Mouse (Mus musculus) gastrocnemius, postnatal 36 days (tissue): ENCODE results near the gene Tmem266. TPM values are rescaled to one million over a fixed set of nuclear protein-coding genes. Genes with fewer than 3 reads are reported as not detected.
A peak's percentile ranks its signal among the peaks of the same experiment; 100 is the strongest.

Experiments
- DNase-seq, 2 experiments: peaks; one replicate each; pipeline ENCODE4 v3.0.0; 2022
- intact Hi-C: fragments of 180-260 bp; cut with DNase I; formaldehyde crosslinking; loops from one replicate; pipeline ENCODE4 v1.15.1; 2025
- long read RNA-seq, 2 experiments: library from polyadenylated mRNA; stranded (forward); transcript quantifications; one replicate each; pipeline ENCODE4 v2.0.0; 2021
- total RNA-seq, 2 experiments: library from RNA; stranded (reverse); gene quantifications; 2 replicates each; pipeline ENCODE4 v1.2.3; 2021

Gene Tmem266
- total RNA-seq: 1 to 10 TPM; 1.2 to 1.7 TPM
- long read RNA-seq, experiment 1: 0 reads
- long read RNA-seq, experiment 2: 0 reads

DNA sequence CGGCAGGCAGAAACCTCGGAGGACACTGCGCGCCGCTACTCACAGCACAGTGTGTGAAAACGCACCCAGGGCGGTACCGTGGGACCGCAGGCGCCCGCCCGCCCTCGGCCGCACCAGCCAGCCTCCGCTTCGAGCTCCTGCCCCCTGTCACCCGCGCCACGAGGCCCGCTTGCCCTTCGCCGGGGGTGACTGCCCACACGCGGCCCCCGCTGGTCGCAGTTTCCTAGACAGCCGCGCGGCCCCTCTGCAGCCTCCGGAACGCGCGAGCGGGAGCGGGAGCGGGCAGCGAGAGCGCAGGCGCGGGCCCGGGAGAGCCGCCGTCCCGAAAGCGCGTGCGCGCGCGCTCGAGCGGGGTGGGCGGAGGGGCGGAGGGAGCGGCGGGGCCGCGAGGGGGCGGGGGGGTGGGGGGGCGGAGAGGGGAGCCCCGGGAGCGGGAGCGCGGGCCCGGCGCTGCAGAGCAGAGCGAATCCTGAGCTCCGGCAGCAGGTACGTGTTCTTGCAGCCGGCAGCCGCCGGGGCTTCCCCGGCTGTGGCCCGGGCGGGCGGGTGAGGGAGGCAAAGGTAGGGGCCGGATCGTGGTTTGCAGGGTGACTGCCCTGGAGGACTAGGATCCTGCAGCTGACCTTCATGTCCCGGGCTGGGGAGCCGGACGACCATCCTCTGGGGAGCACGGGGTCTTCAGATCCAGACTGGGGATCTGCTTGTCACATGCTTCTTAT, at the start of gene Tmem266, which contains the start of gene Nrg4:
Tmem266 (plus strand) TSS at position 399 of the 719 bp plus-strand sequence.
Nrg4 (minus strand) TSS at position 330 of the 719 bp plus-strand sequence.
- intact Hi-C loops: loop anchor here (5.0 kb wide), 1 partner anchor 66 kb away; no protein-coding TSS in a partner anchor
- DNase-seq: peak; percentile 43 to 53

DNA sequence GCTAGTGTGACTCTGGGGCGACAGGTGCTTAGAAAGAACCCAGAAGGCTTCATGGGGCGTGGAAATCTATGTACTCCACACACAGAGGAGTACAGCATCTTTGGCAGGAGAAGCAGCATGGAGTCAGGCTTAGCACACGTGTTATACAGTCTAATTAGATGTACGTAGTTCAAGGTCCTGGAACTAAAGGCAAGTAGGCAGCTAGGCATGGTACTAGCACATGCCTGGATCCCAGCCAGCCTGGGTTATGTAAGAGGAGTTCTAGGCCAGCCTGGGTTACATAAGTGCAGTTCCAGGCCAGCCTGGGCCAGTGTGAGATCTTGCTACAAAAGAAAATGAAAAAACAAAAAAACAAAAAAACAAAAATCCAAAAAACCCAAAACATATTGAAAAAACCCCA, 49.2 kb upstream of the Tmem266 start:
- DNase-seq: peak in 1 of 2 experiments; percentile 6
- intact Hi-C loops: no loop called here

DNA sequence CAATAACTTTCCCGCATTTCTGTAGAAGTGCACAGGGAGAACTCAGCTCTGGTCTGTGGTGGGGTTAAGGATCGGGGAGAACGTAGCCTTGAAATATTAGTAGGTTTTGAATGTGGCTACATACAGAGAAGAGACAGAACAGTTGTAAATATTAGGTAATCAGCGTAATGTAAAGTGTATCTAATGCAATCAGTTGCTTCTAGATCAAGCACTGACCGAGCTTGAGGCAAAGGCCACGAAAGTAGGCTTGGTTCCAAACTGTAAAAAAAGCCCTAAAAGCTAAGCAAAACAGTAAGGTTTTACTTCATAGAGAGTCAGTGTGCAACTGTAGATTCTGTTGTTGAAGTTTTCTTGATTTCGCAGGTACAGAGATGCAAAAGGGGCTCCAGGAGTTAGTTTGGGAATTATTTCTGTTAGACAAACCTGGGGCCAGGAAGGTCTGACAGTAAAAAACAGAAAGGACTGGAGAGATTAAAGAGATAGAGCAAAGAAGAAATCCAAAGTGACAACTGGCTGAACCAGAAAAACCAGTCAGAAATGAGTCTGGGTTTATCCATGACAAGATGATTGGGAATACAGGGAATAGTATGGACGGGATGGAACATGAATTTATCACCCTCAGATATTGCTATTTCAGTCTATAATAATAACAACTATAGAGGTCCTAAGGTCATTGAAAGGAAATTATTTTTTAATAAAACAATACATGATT, 47.4 kb upstream of the Tmem266 start:
- DNase-seq: no peak
- intact Hi-C loops: no loop called here

DNA sequence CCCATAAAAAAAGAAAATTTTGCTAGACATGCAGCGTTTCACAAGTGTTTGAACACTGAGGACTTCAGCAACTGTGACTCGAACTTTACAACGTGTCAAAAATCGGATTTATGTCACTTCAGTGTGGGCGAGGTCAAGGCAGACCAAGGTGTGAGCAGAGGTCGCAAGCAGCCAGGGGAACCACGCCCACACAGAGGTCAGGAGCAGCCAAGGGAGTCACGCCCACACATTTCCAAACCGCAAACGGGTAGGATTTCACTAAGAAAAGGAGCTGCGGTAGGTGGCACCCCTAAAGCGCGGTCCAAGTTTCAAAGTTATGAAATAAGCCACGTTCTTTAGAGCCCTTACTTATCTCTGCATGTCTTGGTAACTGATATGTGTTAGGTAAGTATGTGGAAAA, 43.2 kb upstream of the Tmem266 start:
- DNase-seq: no peak
- intact Hi-C loops: no loop called here

DNA sequence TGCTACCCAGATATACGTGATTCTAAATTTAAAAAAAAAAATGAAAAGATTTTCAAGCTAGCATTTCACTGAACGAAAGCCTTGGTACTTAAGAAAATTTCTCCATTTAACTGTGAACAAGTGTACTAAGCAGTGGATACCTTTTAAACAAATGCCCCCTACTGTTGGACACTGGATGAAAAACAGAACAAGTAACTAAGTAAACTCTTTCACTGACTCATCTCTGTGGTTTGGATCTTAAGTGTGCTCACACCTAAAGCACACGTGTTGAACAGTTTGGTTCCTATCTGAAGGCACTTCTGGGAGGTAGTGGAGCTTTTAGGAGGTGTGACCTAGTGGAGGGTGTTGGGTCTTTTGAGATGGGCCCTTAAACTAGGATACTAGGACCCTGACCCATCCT, 41.5 kb upstream of the Tmem266 start:
- intact Hi-C loops: no loop called here
- no peak for DNase-seq

DNA sequence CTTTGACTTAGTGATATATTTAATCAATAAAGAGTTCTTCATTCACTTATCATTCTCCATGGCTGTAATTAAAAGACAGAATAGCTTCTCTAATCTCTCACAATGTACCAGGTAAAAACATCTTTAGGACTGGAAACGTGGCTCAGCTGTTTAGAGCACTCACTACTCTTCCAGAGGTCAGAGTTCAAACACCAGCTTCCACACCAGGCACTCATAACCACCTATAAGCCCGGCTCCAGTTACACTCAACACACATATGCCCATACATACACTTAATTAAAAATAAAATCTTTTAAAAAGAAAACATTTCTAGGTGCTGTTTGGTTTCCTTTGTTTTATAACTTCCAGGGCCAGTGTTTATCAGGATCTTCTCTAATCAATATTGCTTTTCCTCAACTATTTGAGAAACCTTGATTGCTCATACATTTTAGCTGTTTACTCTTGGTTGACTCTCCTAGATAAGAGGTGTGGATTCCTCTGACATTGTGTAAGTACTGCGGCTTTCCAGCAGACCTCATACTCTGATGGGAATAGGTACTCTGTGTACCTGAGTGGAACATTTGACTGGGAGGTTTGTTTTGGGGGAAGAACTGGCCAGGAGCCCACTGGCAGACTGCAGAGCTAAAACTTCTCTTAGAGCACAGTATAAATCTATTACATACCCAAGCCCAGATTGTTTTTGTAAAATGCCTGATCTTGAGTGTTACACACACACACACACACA, 37.1 kb upstream of the Tmem266 start:
- no peak for DNase-seq
- intact Hi-C loops: no loop called here

DNA sequence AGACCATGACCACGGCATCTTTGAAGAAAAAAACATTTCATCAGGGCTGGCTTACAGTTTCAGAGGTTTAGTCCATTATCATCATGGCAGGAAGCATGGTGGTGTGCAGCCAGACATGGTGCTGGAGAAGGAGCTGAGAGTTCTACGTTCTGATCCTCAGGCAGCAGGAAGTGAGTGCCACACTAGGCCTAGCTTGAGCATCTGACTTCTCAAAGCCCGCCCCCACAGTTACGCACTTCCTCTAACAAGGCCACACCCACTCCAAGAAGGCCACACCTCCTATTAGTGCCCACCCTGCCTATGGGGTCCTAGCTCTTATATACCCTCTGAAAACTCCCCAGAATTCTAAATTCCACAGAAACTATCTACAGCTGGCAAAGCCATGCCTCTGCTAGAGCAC, 34.7 kb upstream of the Tmem266 start:
- DNase-seq: no peak

DNA sequence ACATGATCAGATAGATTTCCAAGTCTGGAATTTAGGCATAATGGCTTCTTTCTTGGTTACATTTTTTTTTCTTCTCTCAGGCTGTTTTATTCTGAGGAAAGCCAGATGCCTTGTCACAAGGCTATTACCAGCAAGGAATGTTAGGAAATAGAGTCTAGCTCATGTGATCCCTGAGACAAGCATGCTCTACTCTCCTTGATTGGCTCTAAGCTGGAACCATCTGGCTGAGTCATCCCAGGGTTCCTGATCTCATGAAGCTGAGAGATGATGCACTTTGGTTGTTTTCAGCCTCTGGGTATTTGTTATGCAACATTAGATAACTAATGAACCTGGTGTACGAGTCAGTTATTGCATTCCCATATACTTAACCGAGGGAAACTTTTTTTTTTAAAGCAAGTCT, 30.5 kb upstream of the Tmem266 start:
- intact Hi-C loops: no loop called here
- DNase-seq: no peak

More for the DNA sequence above, 34.7 kb upstream of the Tmem266 start:
- intact Hi-C loops: no loop called here

DNA sequence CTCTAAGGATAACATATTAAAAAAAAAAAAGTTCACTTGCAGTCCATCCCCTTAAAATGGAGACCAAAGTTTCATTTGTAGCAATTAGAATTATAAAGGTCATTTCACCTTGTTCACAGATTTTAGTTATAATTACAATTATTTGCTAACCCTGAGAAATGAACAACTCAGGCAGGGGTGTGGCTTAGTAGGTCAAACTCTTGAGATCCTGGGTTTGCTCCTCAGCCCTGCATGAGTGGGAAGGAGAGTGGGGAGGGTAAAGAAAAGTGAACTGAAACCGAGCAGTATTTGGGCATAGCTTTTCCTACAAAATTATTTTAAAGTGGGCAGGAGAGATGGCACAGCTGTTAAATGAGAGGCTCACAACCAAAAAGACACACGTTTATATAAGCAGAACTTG, 19.6 kb upstream of the Tmem266 start:
- no peak for DNase-seq
- intact Hi-C loops: loop anchor here (5.0 kb wide), 1 partner anchor 285 kb away; no protein-coding TSS in a partner anchor

DNA sequence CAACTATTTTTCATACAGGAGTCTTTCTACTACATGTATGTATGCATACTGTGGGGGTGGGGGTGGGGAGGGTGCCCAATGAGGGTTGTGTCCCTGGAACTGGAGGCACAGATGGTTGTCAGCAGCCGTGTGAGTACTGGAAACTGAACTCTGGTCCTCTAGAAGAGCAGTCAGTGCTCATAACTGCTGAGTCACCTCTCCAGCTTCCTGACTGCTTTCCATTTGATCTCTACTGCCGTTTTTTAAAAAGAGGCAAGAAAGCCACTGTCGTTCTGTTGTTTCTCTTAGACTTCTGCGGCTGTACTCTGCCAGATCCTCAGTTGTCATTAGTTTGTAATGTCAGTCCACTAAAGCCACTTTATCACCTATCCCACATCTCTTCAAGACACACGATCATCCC, 19.2 kb upstream of the Tmem266 start:
- no peak for DNase-seq
- intact Hi-C loops: loop anchor here (5.0 kb wide), 1 partner anchor 285 kb away; no protein-coding TSS in a partner anchor

DNA sequence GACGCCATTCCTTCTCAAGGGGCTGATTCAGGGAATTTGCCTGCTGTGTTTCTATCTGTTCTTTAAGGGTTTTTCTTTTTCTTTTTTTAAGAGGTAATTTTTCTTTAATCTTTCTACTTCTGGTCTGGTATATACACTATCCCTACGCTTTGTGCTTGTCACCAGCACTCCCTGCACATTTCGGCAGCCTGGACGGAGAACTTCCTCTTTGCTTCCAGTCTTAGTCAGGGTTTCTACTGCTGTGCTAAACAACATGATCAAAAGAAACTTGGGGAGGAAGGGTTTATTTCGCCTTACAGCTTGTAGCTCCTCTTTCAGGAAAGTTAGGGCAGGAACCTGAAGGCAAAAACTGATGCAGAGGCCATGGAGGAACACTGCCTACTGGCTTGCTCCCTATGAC, 18.3 kb upstream of the Tmem266 start:
- intact Hi-C loops: loop anchor here (5.0 kb wide), 1 partner anchor 286 kb away; no protein-coding TSS in a partner anchor
- DNase-seq: no peak

DNA sequence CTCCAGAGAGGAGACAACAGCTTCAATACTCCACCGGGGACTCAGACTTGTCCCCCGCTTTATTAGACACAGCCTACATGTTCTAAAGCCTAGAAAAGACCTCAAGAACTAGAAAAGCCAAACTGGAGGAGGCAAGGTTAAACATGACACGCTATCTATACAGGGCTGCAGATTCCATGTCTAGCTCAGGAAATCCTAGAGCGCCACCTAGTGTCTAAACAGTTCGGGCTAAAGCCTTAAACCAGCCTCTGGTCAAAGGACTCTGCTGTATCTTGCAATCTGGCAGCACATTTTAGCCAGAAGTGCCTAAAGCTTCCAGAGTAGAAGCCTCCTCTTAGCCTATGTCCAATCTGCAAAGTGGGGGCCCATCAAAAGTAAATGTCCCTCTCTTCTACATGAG, 15.2 kb upstream of the Tmem266 start:
- DNase-seq: peak; percentile 19 to 47
- intact Hi-C loops: no loop called here

DNA sequence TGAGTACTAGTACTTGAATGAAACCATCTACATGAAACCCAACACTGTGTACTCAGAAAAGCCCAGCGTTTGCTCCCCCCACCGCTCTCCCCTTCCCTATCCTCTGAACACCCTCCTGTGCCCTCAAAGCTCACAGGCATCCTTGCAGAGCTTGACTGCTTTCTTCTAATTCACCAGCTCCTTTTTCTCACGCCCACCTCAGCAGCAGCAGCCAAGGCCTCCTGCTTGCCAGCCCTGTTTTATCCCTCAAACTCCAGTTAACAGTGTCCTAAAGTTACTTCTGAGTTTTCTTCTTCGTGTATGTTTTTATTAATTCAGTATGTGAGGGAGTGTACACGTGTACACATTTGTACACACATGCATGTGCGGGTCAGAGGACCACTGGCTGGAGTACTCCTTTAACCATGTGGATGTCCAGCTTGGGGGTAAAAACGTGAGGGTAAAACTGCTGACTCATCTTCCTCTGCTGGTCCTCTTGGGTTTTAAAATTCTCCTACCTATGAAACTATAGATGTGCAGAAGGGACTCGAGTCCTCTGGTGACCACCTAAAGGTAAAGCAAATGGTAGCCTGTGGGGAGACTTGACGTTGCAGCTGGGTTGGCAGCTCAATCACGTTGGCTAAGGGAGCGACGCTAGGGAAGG, 13.0 kb upstream of the Tmem266 start:
- intact Hi-C loops: loop anchor here (2.0 kb wide), 1 partner anchor 173 kb away; no protein-coding TSS in a partner anchor
- DNase-seq: no peak

DNA sequence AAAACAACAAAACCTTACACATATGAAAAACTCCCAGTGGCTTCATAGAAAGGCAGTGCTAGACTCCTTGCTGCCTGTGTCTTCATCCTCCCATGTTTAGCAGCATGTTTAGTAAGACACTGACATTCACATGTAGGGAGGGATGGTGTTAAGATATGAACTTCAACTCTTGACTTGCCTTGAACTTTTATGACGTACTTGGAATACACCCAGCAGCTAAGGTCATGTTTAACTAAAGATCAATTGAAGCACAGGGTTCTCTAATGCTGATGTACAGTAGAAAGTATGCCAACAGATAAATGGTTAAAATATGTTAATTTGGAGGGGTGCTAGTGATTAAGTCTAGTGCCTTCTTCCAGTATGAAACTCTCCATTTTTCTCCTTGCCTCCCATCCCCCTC, 4.1 kb upstream of the Tmem266 start:
- intact Hi-C loops: no loop called here
- no peak for DNase-seq

DNA sequence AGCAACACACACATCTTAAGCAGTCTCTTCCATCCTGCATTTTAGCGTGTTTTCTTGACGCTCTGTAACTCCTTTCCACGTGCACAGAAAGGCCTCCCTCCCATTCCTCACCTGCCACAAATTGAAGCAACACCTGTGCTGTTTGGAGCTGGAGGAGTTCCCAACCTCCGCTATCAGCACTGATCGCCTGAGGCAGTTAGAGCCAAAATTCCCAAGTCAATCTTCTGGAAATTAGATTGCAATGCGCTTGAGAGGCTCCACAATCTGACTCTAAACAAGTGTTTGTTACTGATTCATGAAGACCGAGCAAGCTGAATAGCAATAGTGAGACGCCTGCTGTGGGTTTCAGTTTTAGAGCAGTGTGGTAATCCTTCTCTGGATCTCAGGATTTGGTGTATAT, 2.6 kb upstream of the Tmem266 start:
- intact Hi-C loops: no loop called here
- no peak for DNase-seq

DNA sequence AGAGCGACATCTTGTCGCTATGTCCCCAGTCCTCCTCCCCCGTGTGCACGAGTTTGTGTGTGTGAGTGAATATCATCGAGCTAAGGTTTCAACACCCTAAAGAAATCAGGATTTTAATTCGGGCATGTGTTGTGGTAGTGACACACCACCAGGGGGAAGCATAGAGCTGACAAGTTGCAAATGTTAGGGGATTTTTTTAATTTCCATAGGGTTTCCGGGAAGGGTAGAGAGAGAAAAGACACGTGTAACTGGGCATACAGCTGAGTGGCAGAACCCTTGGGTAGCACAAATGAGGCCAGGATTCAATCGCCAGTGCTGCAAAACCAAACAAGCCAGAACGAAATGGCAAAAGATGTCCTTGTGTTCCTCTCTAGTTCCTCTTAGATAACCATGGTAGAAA, 2.2 kb upstream of the Tmem266 start:
- DNase-seq: no peak
- intact Hi-C loops: no loop called here

DNA sequence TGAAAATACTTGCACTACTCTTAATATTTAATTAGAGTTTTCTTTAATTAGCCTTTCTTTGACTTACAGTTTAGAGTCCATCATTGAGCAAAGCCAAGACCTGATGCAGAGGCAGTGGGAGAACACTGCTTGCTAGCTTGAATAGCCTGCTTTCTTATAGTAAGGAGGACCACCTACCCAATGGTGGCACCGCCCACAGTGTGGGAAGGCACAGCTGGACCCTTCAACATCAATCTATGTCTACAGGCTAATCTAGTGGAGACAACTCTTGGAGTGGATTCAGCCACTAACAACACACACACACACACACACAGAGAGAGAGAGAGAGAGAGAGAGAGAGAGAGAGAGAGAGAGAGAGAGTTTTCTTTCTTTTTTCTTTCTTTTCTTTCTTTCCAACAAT, 1.7 kb upstream of the Tmem266 start:
- intact Hi-C loops: loop anchor here (5.0 kb wide), 1 partner anchor 67 kb away; no protein-coding TSS in a partner anchor
- no peak for DNase-seq

DNA sequence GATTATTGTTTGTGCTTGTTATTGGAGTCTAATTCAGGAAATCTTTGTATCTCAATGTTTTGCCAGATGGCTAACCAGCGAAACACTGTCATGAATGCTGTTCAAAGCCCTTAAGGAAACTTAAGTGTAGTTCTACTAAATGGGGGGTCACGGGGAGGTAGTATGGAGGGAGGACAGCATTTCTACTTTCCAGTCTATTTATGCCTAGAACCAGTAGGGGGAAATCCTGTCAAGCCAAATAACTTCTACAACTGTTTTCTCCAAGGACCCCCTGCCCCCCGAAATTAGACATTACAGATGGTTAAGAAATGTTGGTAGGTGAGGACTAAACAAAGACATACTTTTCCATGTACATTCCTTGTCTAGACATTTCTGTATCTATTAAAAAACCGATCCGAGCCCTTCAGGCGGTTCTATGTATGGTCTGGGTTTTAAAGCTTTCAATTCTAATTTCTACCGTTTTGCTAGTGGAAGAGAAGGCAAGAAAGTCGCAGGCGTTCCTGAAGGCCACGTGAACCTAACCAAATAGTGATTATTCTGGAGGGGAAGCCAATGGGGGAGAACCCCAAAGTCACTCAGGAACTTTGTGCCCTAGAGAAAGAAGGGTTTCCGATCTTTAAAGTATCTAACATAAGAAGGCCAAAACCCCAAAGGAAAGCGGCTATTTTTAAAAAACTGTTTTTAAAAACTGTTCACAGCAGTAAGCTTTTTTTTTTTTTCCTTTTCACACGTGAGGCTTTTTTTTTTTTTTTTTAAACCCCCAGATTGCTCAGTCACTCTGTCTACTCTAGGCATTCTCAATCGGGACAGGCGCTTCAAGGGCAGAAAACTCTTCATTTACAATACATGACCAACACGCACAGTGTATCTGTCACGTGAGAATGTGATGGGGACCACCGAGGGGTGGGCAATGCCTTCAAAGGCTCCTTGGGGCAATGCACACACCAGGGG, 874 bp upstream of the Tmem266 start:
- DNase-seq: no peak
- intact Hi-C loops: loop anchor here (5.0 kb wide), 1 partner anchor 66 kb away; no protein-coding TSS in a partner anchor

DNA sequence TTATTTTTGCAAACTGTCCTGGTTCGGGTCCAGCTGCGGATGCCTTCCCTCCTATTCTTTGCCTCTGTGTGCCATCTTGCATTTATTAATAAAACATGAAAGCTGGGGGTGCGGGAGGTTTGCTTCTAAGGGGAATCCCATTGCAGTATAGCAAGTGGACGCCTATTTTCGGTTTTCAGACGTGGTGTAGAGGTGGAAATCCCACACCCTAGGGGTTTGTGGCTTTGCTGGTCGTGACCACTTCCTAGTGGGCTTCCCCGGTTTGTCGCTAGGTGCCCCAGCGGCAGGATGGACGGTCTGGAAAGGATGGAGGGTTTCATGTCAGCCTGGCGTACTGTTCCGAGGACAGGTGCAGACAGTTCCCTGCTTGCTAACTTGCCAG, 512 bp downstream of the Tmem266 start:
- DNase-seq: no peak
- intact Hi-C loops: loop anchor here (5.0 kb wide), 1 partner anchor 65 kb away; no protein-coding TSS in a partner anchor
